Mouse (Mus musculus) liver, postnatal 0 days (tissue): ENCODE measurements around the gene Srrm1.

Experiments
- CTCF ChIP-seq: sonication (generic); IDR thresholded peaks from 2 replicates; pipeline ENCODE4 v1.5.1; 2016; ENCODE audit warnings: antibody characterized with exemption, low read depth
- EP300 ChIP-seq: IDR thresholded peaks from 2 replicates; pipeline ENCODE4 v1.6.1; 2016; ENCODE audit warnings: antibody characterized with exemption, low read depth, mild to moderate bottlenecking

GRCm38 (mm10) chr4:135323021-135323420 is 30.1 kb downstream of the Srrm1 start:
- TF ChIP-seq CTCF (no peak), EP300 (no peak)
